Mouse (Mus musculus) heart, postnatal 0 days (tissue): ENCODE results near the gene Ubash3b.

Experiments used
- CTCF ChIP-seq: IDR thresholded peaks from 2 replicates; pipeline ENCODE4 v1.5.1; 2016; ENCODE audit warnings: antibody characterized with exemption, control low read depth, low read depth
- EP300 ChIP-seq: IDR thresholded peaks from 2 replicates; pipeline ENCODE4 v1.6.1; 2016; ENCODE audit warnings: antibody characterized with exemption, low read depth

DNA sequence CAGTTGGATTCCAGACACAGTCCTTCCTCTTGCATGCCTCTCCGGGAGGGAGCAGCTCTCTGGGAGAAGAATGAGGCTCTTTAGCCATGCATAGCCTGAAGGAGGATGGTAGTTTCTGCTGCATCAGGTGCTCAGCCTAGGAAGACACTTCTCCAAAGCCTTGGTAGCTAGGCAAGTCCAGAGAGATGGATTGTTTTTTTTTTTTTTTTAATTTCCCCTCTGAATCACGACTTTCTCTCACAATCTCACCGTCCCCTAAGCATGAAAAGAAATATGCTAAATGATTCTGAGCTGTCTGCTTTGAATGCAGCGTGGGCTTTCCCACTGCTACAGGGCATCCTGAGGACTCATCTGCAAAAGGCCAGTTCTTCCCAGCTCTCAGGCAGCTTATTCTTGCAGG is 147.0 kb downstream of the Ubash3b start:
- TF ChIP-seq CTCF (no peak), EP300 (no peak)
